In the genomic region with DNA sequence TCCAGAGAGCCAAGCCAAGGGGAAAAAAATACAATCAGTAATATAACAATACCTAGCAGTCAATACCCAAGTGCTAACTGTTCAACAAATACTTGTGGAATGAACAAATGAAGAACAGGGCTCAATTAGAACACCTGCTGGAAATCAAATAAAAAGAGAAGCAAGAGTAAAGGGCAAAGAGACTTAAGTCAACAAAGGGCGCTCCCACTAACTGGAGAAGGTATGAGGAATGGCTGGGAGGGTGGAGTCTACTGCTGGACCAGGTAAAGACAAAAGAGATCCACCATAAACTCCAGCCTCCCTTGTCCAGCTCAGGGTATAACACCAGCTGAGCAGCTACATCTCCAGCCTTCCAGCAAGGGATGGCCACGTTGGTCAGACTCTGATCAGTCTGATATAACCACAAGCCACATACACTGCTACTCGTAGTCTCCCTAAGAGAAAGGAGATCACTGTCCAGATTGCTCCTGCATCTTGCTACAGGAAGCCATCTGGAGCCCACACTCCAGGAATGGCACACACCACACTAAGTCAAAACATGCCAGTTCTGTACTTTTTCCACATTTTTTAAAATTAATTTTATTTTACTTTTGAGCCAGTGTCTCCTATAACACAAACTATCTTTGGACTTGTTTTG, we compare ENCODE assay signal across 27 mouse cellular contexts. TPM values are rescaled to one million over a fixed set of nuclear protein-coding genes. Genes with fewer than 3 reads are reported as not detected.
A peak's percentile ranks its signal among the peaks of the same experiment; 100 is the strongest.
DNase-seq lines count a peak whose midpoint lies in the region; ATAC-seq lines count a peak whose summit lies in the region.
"Had no signal": no experiment of that assay in that cellular context is flagged by ENCODE, and none has a peak within 500 bp of the region (broad histone marks: within the 10 kb centered on the region; RNA-seq: fewer than 3 reads in every experiment).

No protein-coding gene starts in this region.

- no peak for DNase-seq in heart, adult 9 months (ENCODE audit: low spot score in 2 of 2)
- peak; percentile 61 for DNase-seq in midbrain, embryonic 11.5 days (ENCODE audit: low spot score, missing footprints)
- peak; percentile 57 for DNase-seq in large intestine, adult 2 months (ENCODE audit: low read depth, low spot score)
- DNase-seq in neural tube, embryonic 10.5 days (ENCODE audit: extremely low spot score, low spot score) = no peak
- DNase-seq: adrenal gland, adult 8-10 months; cerebellum, adult 2 months; cerebellum, postnatal 36 days; embryo, embryonic 11 days; gastrocnemius, postnatal 14 days; heart, adult 2 months; heart, postnatal 36 days; kidney, adult 11 months; liver, postnatal 0 days; thymus, postnatal 36 days had no signal

- H3K4me1 ChIP-seq in heart, embryonic 12.5 days (replicated peaks) = no peaks in the 10 kb centered on the region
- no peaks in the 10 kb centered on the region; the same call in 1 of the 2 replicates for H3K4me1 ChIP-seq in midbrain, embryonic 11.5 days (ENCODE audit: control insufficient read depth, insufficient read depth, low read length)
- peaks cover 2% of the 10 kb centered on the region; the same call in 1 of the 2 replicates for H3K4me1 ChIP-seq in midbrain, embryonic 16.5 days (ENCODE audit: control insufficient read depth, insufficient read depth, low read length)
- H3K4me1 ChIP-seq in kidney, embryonic 15.5 days = peaks cover 13% of the 10 kb centered on the region
- H3K4me1 ChIP-seq: embryonic facial prominence, embryonic 13.5 days; limb, embryonic 12.5 days had no signal

- H3K36me3 ChIP-seq in heart, embryonic 12.5 days = no peaks in the 10 kb centered on the region
- H3K36me3 ChIP-seq in midbrain, embryonic 11.5 days (ENCODE audit: control insufficient read depth, insufficient read depth, low read length) = no peaks in the 10 kb centered on the region
- no peaks in the 10 kb centered on the region for H3K36me3 ChIP-seq in midbrain, embryonic 16.5 days (ENCODE audit: control insufficient read depth, insufficient read depth, low read length)
- H3K36me3 ChIP-seq in kidney, embryonic 15.5 days = no peaks in the 10 kb centered on the region
- H3K36me3 ChIP-seq: embryonic facial prominence, embryonic 13.5 days; heart, embryonic 15.5 days; limb, embryonic 12.5 days; midbrain, embryonic 12.5 days had no signal

- H3K9ac ChIP-seq in heart, embryonic 12.5 days = no peak overlapping the region
- H3K9ac ChIP-seq in midbrain, embryonic 11.5 days (ENCODE audit: low read length) = no peak overlapping the region
- H3K9ac ChIP-seq in midbrain, embryonic 16.5 days (ENCODE audit: low read depth, low read length) = no peak overlapping the region
- H3K9ac ChIP-seq in kidney, embryonic 15.5 days = no peak overlapping the region
- H3K9ac ChIP-seq: embryonic facial prominence, embryonic 13.5 days; forebrain, embryonic 13.5 days; heart, embryonic 15.5 days; hindbrain, embryonic 14.5 days; limb, embryonic 12.5 days; liver, postnatal 0 days; midbrain, embryonic 12.5 days had no signal

- no peak overlapping the region for H3K27ac ChIP-seq in heart, embryonic 12.5 days (ENCODE audit: poor library complexity, severe bottlenecking)
- no peak overlapping the region for H3K27ac ChIP-seq in midbrain, embryonic 11.5 days (ENCODE audit: low read depth, low read length)
- no peak overlapping the region for H3K27ac ChIP-seq in midbrain, embryonic 16.5 days (ENCODE audit: low read length)
- no peak overlapping the region for H3K27ac ChIP-seq in kidney, embryonic 15.5 days
- H3K27ac ChIP-seq: embryonic facial prominence, embryonic 13.5 days; forebrain, embryonic 13.5 days; heart, adult 2 months; heart, embryonic 15.5 days; hindbrain, embryonic 14.5 days; limb, embryonic 12.5 days; midbrain, embryonic 12.5 days had no signal

- no peaks in the 10 kb centered on the region for H3K27me3 ChIP-seq in heart, embryonic 12.5 days (replicated peaks)
- H3K27me3 ChIP-seq in midbrain, embryonic 11.5 days (ENCODE audit: control insufficient read depth, insufficient read depth, low read length) = no peaks in the 10 kb centered on the region
- no peaks in the 10 kb centered on the region for H3K27me3 ChIP-seq in midbrain, embryonic 16.5 days (ENCODE audit: control insufficient read depth, insufficient read depth, low read depth, low read length)
- H3K27me3 ChIP-seq in kidney, embryonic 15.5 days = no peaks in the 10 kb centered on the region
- H3K27me3 ChIP-seq: embryonic facial prominence, embryonic 13.5 days; forebrain, embryonic 13.5 days; heart, embryonic 15.5 days; limb, embryonic 12.5 days; midbrain, embryonic 12.5 days had no signal

- H3K4me2 ChIP-seq in heart, embryonic 12.5 days = no peak overlapping the region
- H3K4me2 ChIP-seq in midbrain, embryonic 11.5 days = no peak overlapping the region
- no peak overlapping the region for H3K4me2 ChIP-seq in midbrain, embryonic 16.5 days (ENCODE audit: low read length)
- H3K4me2 ChIP-seq in kidney, embryonic 15.5 days = no peak overlapping the region
- H3K4me2 ChIP-seq: embryonic facial prominence, embryonic 13.5 days; forebrain, embryonic 13.5 days; heart, embryonic 15.5 days; hindbrain, embryonic 14.5 days; limb, embryonic 12.5 days; liver, embryonic 11.5 days; midbrain, embryonic 12.5 days had no signal

- WGBS in heart, embryonic 12.5 days = 82% methylated on average over 3 of the region's 3 CpGs
- 83% methylated on average over 3 of the region's 3 CpGs for WGBS in midbrain, embryonic 11.5 days
- 90% methylated on average over 3 of the region's 3 CpGs for WGBS in midbrain, embryonic 16.5 days
- 41% methylated on average over 3 of the region's 3 CpGs for WGBS in large intestine, adult 2 months
- WGBS in kidney, embryonic 15.5 days = 89% methylated on average over 3 of the region's 3 CpGs

- no peak overlapping the region for H3K4me3 ChIP-seq in heart, embryonic 12.5 days
- H3K4me3 ChIP-seq in midbrain, embryonic 11.5 days (ENCODE audit: low read depth, low read length) = no peak overlapping the region
- H3K4me3 ChIP-seq in midbrain, embryonic 16.5 days (ENCODE audit: low read depth, low read length) = no peak overlapping the region
- H3K4me3 ChIP-seq in kidney, embryonic 15.5 days (replicated peaks) = no peak overlapping the region
- H3K4me3 ChIP-seq: embryonic facial prominence, embryonic 13.5 days; forebrain, embryonic 13.5 days; heart, adult 2 months; heart, embryonic 15.5 days; limb, embryonic 12.5 days; midbrain, embryonic 12.5 days had no signal

- no peaks in the 10 kb centered on the region for H3K9me3 ChIP-seq in heart, embryonic 12.5 days (replicated peaks)
- no peaks in the 10 kb centered on the region for H3K9me3 ChIP-seq in midbrain, embryonic 11.5 days (ENCODE audit: control insufficient read depth, low read length)
- H3K9me3 ChIP-seq in midbrain, embryonic 16.5 days (replicated peaks; ENCODE audit: control insufficient read depth, low read length, poor library complexity, severe bottlenecking) = no peaks in the 10 kb centered on the region
- no peaks in the 10 kb centered on the region for H3K9me3 ChIP-seq in kidney, embryonic 15.5 days (replicated peaks)
- H3K9me3 ChIP-seq: embryonic facial prominence, embryonic 13.5 days; forebrain, embryonic 13.5 days; heart, embryonic 15.5 days; limb, embryonic 12.5 days; midbrain, embryonic 12.5 days had no signal

- 0 out of 2 replicates have a peak, but pooled peaks have one; percentile 36 for ATAC-seq in heart, embryonic 12.5 days (ENCODE audit: insufficient number of reproducible peaks, low FRiP score)
- no peak for ATAC-seq in midbrain, embryonic 11.5 days (ENCODE audit: low FRiP score)
- ATAC-seq in midbrain, embryonic 16.5 days = no peak
- no peak for ATAC-seq in kidney, embryonic 15.5 days (replicated peaks; ENCODE audit: low FRiP score)
- ATAC-seq: activated CD4-positive, CD25-positive, alpha-beta regulatory T cell, adult 4 months; forebrain, embryonic 13.5 days; liver, postnatal 0 days had no signal

RNA-seq across cellular contexts. Expression of a gene that starts 6.2 kb away (rescaled TPM):
- 5.4 and 6.9 TPM in 2 replicates for polyA plus RNA-seq in heart, embryonic 12.5 days (2016; fragmentation: Nextera tagmentation; extraction: Ambion mirVana)
- 17.0 and 17.1 TPM in 2 replicates for polyA plus RNA-seq in midbrain, embryonic 11.5 days (2014; fragmentation: Nextera tagmentation; extraction: Ambion mirVana)
- polyA plus RNA-seq in midbrain, embryonic 16.5 days (2015; fragmentation: Nextera tagmentation; extraction: Ambion mirVana) = 2.6 and 2.7 TPM in 2 replicates
- polyA plus RNA-seq in large intestine, adult 2 months (2012; rRNA removed) = 2.7 and 2.8 TPM in 2 replicates
- 6.0 and 7.6 TPM in 2 replicates for polyA plus RNA-seq in kidney, embryonic 15.5 days (2015; fragmentation: Nextera tagmentation; extraction: Ambion mirVana)

RNA-seq across cellular contexts. Expression of a gene that starts 42.0 kb away (rescaled TPM):
- 131 and 136 TPM in 2 replicates for polyA plus RNA-seq in heart, embryonic 12.5 days (2016; fragmentation: Nextera tagmentation; extraction: Ambion mirVana)
- polyA plus RNA-seq in midbrain, embryonic 11.5 days (2014; fragmentation: Nextera tagmentation; extraction: Ambion mirVana) = 106 and 115 TPM in 2 replicates
- 68.8 and 72.4 TPM in 2 replicates for polyA plus RNA-seq in midbrain, embryonic 16.5 days (2015; fragmentation: Nextera tagmentation; extraction: Ambion mirVana)
- 37.7 and 38.5 TPM in 2 replicates for polyA plus RNA-seq in large intestine, adult 2 months (2012; rRNA removed)
- polyA plus RNA-seq in kidney, embryonic 15.5 days (2015; fragmentation: Nextera tagmentation; extraction: Ambion mirVana) = 90.5 and 97.7 TPM in 2 replicates

RNA-seq across cellular contexts. Expression of a gene that starts 49.4 kb away (rescaled TPM):
- polyA plus RNA-seq in heart, embryonic 12.5 days (2016; fragmentation: Nextera tagmentation; extraction: Ambion mirVana) = 21.7 and 22.9 TPM in 2 replicates
- 93.1 and 98.3 TPM in 2 replicates for polyA plus RNA-seq in midbrain, embryonic 11.5 days (2014; fragmentation: Nextera tagmentation; extraction: Ambion mirVana)
- 58.3 and 66.1 TPM in 2 replicates for polyA plus RNA-seq in midbrain, embryonic 16.5 days (2015; fragmentation: Nextera tagmentation; extraction: Ambion mirVana)
- polyA plus RNA-seq in large intestine, adult 2 months (2012; rRNA removed) = 23.3 and 27.9 TPM in 2 replicates
- polyA plus RNA-seq in kidney, embryonic 15.5 days (2015; fragmentation: Nextera tagmentation; extraction: Ambion mirVana) = 50.8 and 52.5 TPM in 2 replicates

RNA-seq across cellular contexts. Expression of a gene that starts 49.5 kb away (rescaled TPM):
- 0.10 and 0.19 TPM in 2 replicates for polyA plus RNA-seq in heart, embryonic 12.5 days (2016; fragmentation: Nextera tagmentation; extraction: Ambion mirVana)
- polyA plus RNA-seq in midbrain, embryonic 11.5 days (2014; fragmentation: Nextera tagmentation; extraction: Ambion mirVana) = 0.08 and 0.30 TPM in 2 replicates
- polyA plus RNA-seq in midbrain, embryonic 16.5 days (2015; fragmentation: Nextera tagmentation; extraction: Ambion mirVana) = 0.25 and 0.45 TPM in 2 replicates
- 0.12 and 0.25 TPM in 2 replicates for polyA plus RNA-seq in large intestine, adult 2 months (2012; rRNA removed)
- polyA plus RNA-seq in kidney, embryonic 15.5 days (2015; fragmentation: Nextera tagmentation; extraction: Ambion mirVana) = 0.22 and 0.42 TPM in 2 replicates
- polyA plus RNA-seq: activated CD4-positive, CD25-positive, alpha-beta regulatory T cell, adult 4 months; neural tube, embryonic 11.5 days; small intestine, adult 2 months had no signal

Comparison
In these comparisons a context has a peak if more than half of its experiments do, and no peak if none do; other contexts are left out.
1. DNase-seq: peak in midbrain, embryonic 11.5 days (single experiment) and large intestine, adult 2 months (single experiment); none in heart, adult 9 months (0 of 2) and neural tube, embryonic 10.5 days (single experiment).